Mouse (Mus musculus) adrenal gland, adult 2 months (tissue): ENCODE measurements around the gene Dop1b. TPM values are rescaled to one million over a fixed set of nuclear protein-coding genes. Genes with fewer than 3 reads are reported as not detected.
A peak's percentile ranks its signal among the peaks of the same experiment; 100 is the strongest.
"Not testable (repeated sequence)": the region's sequence is repeated elsewhere in the genome, so short reads cannot be mapped to it uniquely, and the experiment has no call there.

ENCODE experiments used
- DNase-seq: peaks from one replicate; pipeline ENCODE4 v3.0.0; 2021
- polyA plus RNA-seq: library from polyadenylated mRNA; depleted of rRNA; stranded (reverse); fragments of >200 nt; gene quantifications from 2 replicates; pipeline ENCODE4 v1.2.3, GENCODE M21; 2012
- total RNA-seq, 2 experiments: library from RNA; stranded (reverse); gene quantifications; 2 replicates each; pipeline ENCODE4 v1.2.3; 2021

The Dop1b gene
- total and polyA plus RNA-seq, 3 experiments = 17.4 to 25.3 (median 17.5) TPM

DNA sequence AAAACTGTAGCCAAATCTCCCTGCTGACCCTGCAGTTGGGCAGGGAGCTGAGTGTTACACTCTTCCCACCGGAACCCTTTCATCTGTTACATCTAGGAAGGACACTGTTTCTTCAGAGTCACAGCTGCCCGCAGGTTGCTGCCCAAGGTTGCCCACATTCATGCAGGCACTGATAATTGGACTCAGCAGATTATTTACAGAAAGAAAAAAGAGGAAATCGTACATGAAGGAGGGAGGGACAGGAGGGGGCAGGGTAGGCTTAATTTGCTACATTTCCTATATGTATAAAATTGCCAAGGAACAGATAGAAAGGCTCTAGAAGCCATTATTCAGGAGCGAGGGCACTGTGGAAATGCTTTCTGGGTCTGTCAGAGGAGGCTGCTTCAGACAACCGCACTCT, 44.9 kb downstream of the Dop1b start:
- DNase-seq = no peak

- DNase-seq = no peak
Observed at GRCm38 (mm10) chr16:93763378-93763777, 51.7 kb downstream of the Dop1b start.

DNA sequence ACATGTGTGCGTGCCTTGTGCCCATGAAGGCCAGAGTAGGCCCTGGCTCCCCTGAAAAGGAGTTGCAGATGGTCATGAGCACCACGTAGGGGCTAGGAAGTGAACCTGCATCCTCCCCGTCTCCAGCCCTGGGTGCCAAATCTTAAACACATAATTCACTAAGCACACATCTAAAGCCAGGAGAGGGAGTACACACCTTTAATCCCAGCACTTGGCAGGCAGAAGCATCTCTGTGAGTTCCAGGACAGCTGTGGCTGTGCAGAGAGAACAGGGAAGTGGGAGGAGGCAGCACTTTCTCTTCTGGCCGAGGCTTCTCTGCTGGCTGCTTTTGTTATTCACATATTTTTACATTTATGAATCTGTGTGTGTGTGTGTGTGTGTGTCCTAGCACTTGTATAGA, 52.9 kb downstream of the Dop1b start:
- no peak for DNase-seq

DNA sequence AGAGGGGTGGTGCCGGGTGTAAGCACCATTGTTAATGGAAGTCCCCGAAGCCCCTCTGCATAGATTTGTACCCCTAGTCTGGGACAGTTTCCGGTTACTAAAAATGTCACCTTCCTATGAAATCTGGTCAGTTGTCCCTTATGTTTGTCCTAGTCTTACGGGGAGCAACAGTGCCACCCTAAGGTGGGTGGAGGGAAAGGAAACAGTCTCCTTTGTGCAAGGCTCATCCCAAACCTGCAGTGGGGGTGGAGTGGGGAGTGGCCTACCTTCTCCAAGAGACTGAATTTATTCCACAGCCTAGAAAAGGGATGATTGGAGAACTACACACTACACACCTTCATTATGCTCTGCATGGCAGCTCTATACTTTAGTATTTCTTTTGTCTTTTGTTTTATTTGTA, 55.3 kb downstream of the Dop1b start:
- peak; percentile 57 for DNase-seq

- DNase-seq = no peak
Observed at GRCm38 (mm10) chr16:93767548-93767947, 55.8 kb downstream of the Dop1b start.

- no peak for DNase-seq
Observed at GRCm38 (mm10) chr16:93769621-93770020, 57.9 kb downstream of the Dop1b start.

DNA sequence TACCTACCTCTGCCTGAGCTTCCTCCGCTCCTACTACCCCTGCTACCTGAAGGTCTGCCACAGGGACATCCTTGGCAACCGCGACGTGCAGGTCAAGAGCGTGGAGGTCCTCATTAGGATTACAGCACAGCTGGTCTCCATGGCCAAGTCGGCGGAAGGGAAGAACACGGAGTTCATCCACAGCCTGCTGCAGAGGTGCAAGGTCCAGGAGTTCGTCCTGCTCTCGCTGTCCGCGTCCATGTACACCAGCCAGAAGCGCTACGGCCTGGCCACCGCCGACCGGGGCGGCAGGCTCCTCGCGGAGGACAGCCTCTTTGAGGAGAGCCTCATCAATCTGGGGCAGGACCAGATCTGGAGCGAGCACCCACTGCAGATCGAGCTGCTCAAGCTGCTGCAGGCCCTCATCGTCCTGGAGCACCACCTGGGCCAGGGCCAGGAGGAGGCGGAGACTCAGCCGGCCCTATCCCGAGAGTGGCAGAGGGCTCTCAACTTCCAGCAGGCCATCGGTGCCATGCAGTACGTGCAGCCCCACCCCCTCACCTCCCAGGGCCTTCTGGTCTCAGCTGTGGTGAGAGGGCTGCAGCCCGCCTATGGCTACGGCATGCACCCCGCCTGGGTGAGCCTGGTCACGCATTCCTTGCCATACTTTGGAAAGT, 58.7 kb downstream of the Dop1b start:
- no peak for DNase-seq

DNA sequence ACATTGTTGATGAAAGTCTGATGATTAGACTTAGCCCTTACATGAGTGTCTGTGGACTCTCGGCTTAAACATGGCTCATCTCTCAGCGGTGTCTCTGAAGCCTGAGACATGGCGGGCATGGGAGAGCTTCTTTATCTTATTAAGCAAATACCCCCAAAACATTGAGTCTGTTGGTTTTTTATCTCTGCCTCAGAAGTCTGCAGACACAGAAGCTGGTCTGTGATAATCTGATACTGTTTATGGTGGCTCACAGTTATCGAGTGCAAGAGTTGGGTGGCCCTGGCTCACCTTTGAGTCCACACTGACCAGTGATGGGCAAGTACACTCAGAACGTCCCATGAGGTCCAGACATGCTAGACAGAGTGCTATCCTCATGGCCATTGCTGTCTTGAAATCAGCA, 63.0 kb downstream of the Dop1b start:
- DNase-seq = no peak

DNA sequence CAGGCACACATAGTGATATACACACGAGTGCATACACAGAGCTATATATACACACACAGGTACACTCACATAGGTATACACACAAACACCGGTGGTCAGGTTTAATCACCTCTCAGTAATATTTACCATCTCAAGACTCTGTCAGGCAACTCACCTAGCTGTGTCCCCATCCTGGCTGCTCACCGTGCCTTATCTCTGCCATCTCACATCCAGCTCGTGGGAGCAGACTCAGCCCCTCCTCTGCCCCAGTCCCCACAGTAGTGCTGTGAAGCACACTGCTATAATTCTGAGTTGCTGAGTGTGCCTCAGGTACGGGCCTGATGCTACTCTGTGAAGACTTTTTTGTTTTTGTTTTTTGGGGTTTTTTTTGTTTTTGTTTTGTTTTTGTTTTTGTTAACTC, 64.8 kb downstream of the Dop1b start:
- DNase-seq = no peak

- DNase-seq = no peak
Observed at GRCm38 (mm10) chr16:93777247-93777999, 65.7 kb downstream of the Dop1b start.

DNA sequence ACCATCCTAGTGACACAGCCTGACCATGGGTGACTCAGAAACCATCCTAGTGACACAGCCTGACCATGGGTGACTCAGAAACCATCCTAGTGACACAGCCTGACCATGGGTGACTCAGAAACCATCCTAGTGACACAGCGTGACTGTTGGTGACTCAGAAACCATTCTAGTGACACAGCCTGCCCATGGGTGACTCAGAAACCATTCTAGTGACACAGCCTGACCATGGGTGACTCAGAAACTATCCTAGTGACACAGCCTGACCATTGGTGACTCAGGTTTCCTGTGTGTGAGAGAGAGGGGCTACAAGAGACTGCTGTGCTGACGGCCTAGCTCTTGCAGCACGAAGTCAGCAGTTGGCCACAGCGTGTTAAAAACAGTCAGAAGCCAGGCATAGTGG, 66.7 kb downstream of the Dop1b start:
- not testable (repeated sequence) for DNase-seq

GRCm38 (mm10) chr16:93779554-93779953, 67.8 kb downstream of the Dop1b start:
- no peak for DNase-seq

DNA sequence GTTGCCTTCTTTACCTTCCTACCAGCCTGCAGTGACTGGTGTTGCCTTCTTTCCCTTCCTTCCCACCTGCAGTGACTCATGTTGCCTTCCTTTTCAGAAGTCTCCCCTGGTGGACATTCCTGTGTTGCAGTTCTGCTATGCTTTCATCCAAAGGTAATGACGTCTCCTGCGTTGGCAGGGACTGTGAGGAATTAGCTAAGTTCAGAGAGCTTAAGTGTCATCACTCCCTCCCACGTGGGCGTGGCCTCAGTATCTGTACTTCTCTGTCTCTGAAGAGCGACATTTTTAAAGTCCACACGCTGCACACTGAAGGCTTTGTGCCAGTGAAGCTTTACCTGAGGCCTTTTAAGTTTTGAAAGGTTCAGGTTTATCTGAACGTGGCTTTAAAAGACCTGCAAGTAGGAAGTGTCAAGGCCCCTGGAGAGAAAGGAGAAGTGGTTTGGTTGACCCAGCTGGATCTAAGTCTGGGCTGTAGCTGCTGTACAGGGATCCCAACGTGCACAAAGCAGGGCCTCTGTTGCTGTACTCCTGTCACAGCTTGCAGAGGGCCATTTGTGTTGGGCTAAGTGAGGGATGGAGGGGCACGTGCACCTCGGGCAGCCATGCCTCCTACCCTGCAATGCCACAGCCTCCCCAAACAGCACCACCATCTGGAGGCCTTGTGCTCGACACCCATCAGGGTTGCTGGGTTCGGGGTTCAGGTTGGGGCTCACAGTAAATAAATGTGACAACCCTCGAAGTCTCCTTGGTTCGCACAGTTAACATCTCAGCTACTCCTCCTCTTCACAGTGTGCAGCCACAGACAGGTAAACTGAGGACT, 69.2 kb downstream of the Dop1b start:
- no peak for DNase-seq

GRCm38 (mm10) chr16:93784175-93784574, 72.5 kb downstream of the Dop1b start:
- DNase-seq = no peak

DNA sequence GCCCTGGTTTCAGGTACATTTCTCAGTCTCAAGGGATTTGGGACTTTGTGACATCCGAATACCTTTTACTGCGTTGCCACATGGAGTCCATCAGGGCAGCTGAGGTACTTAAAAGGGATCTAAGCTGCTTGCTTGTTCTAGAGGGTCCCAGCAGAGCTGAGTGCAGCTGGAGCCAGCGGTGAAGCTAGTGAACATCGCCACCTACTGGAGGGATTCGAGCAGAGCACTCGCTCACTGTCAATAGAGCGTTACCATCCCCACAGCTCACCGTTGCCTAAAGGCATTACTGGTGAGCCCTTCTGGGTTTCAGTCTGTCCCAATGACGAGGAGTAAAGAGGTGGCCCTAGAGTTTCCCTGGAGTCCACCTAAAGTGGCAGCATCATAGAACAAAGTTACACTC, 74.1 kb downstream of the Dop1b start:
- peak; percentile 58 for DNase-seq

GRCm38 (mm10) chr16:93788388-93788787, 76.7 kb downstream of the Dop1b start:
- DNase-seq = no peak

DNA sequence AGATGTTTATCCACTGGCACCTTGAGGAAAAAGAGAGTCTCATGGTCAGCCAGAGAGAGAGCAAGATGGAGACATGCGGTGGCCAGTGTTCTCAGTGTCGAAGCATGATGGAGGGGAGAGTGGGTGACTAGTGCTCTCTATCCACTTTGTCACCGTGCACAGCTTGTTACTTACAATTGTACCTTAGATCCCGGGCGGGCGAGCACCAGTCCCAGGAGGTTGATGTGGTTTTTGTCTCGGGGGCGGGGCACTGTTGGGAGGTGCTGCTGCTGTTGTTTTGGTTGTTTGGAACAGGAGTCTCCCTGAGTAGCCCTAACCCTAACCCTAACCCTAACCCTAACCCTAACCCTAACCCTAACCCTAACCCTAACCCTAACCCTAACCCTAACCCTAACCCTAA, 77.2 kb downstream of the Dop1b start:
- DNase-seq = no peak

GRCm38 (mm10) chr16:93789971-93790755, 78.5 kb downstream of the Dop1b start:
- no peak for DNase-seq

DNA sequence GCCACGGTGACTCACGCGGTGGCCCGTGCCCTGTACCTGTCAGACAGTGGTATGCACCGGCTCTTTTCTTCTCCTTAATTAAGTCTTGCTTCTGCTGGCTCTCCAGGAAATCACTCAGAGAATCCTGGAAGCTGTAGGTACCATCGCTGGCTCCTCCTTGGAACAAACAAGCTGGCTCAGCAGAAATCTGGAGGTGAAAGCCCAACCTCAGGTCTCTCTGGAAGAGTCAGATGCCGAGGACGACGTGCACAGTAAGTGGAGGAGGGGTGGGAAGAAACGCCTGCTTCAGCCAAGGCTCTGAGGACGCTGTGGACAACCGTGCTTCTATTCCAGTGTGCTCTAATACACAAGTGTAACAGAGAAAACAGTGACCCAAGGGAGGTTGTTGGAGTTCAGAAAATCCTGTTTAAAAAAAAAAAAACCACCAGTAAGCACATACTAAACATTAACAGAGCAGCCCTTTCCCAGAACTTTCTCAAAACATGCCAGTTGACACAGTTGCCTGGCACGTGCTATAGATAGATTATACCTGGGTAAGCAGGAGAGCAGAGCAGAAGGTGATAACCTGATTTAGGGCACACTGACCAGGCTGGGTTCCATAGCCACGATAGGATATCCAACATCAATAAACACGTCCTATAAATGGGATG, 81.4 kb downstream of the Dop1b start:
- no peak for DNase-seq

GRCm38 (mm10) chr16:93794845-93795244, 83.1 kb downstream of the Dop1b start:
- no peak for DNase-seq

GRCm38 (mm10) chr16:93795391-93795790, 83.7 kb downstream of the Dop1b start:
- no peak for DNase-seq
